Mouse (Mus musculus): ENCODE data around the gene Aste1. TPM values are rescaled to one million over a fixed set of nuclear protein-coding genes. Genes with fewer than 3 reads are reported as not detected.

Aste1 gene
- polyA plus RNA-seq (2016; fragmentation: Nextera tagmentation; extraction: Ambion mirVana) = 15.8 and 17.4 TPM in 2 replicates

DNA sequence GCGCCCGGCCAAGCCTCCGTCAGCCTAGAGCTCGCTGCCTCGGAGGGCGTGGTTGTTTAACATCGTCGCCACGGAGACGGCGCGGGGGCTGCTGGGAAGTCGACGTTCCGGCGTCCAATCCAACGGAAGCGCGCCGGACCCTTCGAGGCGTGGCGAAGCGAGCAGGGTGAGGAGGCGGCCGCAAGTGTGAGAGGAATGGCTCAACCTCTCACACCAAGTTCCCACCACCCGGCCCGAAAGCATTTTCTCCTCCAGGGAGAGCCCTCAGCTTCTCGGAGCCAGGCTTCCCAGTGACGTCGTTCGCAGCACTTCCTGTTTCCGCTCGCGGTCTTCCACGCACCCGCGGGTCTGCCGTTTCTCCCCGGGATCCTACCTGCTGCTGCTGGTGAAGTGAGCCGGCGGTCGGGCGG lies at the start of gene Aste1, which contains the start of gene Nek11:
Gene Aste1, plus strand, starts transcription at position 175 of the 410 bp plus-strand sequence.
Gene Nek11, minus strand, starts transcription at position 307 of the 410 bp plus-strand sequence.
- H3K9me3 ChIP-seq = no peaks in the 10 kb centered on the region
- peaks cover 4% of the 10 kb centered on the region; the same call in 1 of the 2 replicates for H3K27me3 ChIP-seq
- H3K4me2 ChIP-seq = peak within 1 kb of the TSS; percentile 68
- peaks cover 26% of the 10 kb centered on the region for H3K4me1 ChIP-seq
- peak within 1 kb of the TSS; percentile 71 for H3K9ac ChIP-seq
- peak; percentile 98 for ATAC-seq (ENCODE audit: low FRiP score)
- H3K36me3 ChIP-seq (replicated peaks) = peaks cover 11% of the 10 kb centered on the region
- peak within 1 kb of the TSS; percentile 72 for H3K4me3 ChIP-seq (replicated peaks)
- H3K27ac ChIP-seq = peak within 1 kb of the TSS; percentile 88
- under 1% methylated on average over 44 of the region's 44 CpGs for WGBS

DNA sequence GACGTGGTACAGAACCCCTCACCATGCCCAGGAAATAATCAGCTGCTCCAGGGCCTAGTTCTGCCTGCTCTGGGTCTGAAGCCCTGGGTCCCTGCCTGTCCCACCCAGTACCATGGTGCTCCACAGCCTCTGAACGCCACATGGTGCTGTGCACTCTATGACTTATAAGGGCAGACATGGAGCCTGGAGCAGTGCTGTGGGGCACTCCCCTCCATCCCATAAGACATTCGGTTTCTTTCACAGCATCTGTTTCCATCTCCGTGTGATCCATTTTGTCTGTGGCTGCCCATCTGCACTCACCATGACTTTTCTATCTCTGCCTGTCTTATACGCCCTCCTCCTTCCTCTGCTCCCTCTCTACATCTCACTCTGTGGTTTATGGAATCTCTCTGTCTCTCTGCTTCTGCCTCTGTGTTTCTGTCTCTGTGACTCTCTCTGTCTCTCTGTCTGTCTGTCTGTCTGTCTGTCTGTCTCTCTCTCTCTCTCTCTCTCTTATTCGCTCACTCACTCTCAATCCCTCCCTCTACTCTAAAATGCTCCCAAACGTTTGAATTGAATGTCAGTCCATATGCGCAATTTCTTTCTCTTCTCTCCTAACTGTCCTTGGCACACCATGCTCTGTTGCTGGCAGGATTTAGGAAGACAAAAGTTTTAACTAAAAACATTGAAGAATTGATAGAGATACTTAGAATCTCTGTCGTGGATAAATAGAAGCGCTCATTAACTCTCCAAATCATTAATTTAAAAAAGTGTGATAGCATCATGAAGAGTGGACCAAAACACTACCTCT lies 46.8 kb upstream of the Aste1 start:
- no peaks in the 10 kb centered on the region for H3K36me3 ChIP-seq (replicated peaks)

DNA sequence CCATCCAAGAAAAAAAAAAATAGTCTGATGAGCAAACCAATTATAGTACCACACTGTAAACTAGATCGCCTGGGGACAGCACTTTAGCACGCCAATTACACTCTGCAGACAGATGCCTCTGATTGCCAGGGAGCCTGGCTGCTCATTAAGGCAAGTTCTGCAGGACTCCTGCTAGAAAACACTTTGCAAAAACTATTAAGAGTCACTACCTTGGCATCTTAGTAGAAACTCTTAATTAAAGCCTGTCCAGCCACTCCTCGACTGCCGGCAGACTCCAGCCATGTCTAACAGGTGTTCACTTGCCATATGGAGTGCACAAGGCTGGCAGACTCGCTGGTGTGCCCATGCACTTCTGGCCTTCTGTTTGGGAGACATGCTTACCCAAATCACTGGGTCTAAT lies 46.2 kb upstream of the Aste1 start:
- ATAC-seq (ENCODE audit: low FRiP score) = peak; percentile 94; the same call in 1 of the 2 replicates
- Histone ChIP-seq H3K4me2 (no peak overlapping the region), H3K9me3 (no peaks in the 10 kb centered on the region), H3K27ac (0 out of 2 replicates have a peak overlapping the region, but pooled peaks have one; percentile 46), H3K4me3 (replicated peaks) (no peak overlapping the region), H3K27me3 (no peaks in the 10 kb centered on the region), H3K36me3 (replicated peaks) (no peaks in the 10 kb centered on the region), H3K4me1 (no peaks in the 10 kb centered on the region), H3K9ac (no peak overlapping the region)
- 54% methylated on average over 5 of the region's 5 CpGs for WGBS

More for the DNA sequence above, 46.8 kb upstream of the Aste1 start:
- Histone ChIP-seq H3K9ac (no peak overlapping the region), H3K4me3 (replicated peaks) (no peak overlapping the region), H3K27me3 (no peaks in the 10 kb centered on the region), H3K4me1 (no peaks in the 10 kb centered on the region), H3K9me3 (no peaks in the 10 kb centered on the region), H3K27ac (peak overlapping the region; percentile 75), H3K4me2 (no peak overlapping the region)
- peak; percentile 59; the same call in 1 of the 2 replicates for ATAC-seq (ENCODE audit: low FRiP score)
- WGBS = 60% methylated on average over 10 of the region's 10 CpGs

DNA sequence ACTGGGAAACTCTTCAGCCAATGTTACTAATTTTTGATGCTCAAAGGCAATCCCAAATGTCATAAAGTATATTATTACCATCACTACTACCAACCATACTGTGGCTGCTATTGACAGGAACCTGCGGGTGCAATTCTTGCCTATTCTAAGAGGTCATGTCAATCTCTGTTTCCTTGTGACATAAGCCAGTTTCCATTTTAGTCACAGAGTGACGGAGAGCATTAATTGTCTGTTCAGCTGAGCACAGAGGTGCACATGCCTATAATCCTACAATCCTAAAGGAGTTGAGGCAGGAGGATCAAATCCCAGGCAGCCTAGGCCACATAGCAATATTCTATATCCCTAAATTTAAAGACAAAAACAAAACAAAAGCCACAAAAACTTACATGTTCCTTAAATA lies 33.0 kb upstream of the Aste1 start:
- no peaks in the 10 kb centered on the region for H3K27me3 ChIP-seq
- H3K4me1 ChIP-seq = no peaks in the 10 kb centered on the region
- 86% methylated on average over 2 of the region's 2 CpGs for WGBS
- no peak overlapping the region for H3K4me2 ChIP-seq
- H3K9ac ChIP-seq = no peak overlapping the region
- no peak for ATAC-seq (ENCODE audit: low FRiP score)
- no peak overlapping the region for H3K27ac ChIP-seq
- no peak overlapping the region for H3K4me3 ChIP-seq (replicated peaks)
- no peaks in the 10 kb centered on the region for H3K36me3 ChIP-seq (replicated peaks)
- H3K9me3 ChIP-seq = no peaks in the 10 kb centered on the region

DNA sequence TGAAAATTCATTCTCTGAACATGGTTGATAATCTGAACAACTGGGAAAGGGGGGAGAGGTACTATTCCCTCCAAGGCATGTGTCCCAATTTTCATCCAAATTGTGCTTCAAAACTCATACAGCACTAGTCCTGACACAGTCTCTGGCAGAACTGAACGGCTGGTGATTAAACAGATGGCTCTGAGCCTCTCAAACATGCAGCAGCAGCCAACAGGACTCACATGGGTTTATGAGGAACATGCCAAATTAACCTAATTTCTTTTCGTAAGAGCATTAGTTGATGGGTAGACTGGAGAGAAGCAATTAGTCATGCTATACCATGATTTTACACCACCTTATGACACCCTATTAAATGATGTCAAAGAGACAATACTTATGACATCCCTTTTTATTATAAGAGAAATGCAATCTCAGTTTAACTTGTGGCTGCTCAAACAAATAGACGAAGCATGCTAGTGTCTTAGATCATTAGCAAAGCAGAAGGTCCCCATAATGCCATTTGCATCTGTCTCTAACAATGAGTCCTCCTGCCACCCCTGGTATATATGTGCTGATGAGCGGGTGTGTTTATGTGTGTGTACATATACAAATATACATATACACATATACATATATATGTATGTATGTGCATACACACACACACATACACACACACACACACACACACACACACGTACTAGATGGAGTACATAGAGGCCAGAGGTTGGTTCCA lies 31.5 kb upstream of the Aste1 start:
- Histone ChIP-seq H3K4me3 (replicated peaks) (no peak overlapping the region), H3K9me3 (no peaks in the 10 kb centered on the region), H3K4me2 (no peak overlapping the region), H3K4me1 (no peaks in the 10 kb centered on the region), H3K36me3 (replicated peaks) (no peaks in the 10 kb centered on the region), H3K27ac (no peak overlapping the region), H3K9ac (no peak overlapping the region), H3K27me3 (no peaks in the 10 kb centered on the region)
- WGBS = 82% methylated on average over 5 of the region's 5 CpGs
- ATAC-seq (ENCODE audit: low FRiP score) = no peak

DNA sequence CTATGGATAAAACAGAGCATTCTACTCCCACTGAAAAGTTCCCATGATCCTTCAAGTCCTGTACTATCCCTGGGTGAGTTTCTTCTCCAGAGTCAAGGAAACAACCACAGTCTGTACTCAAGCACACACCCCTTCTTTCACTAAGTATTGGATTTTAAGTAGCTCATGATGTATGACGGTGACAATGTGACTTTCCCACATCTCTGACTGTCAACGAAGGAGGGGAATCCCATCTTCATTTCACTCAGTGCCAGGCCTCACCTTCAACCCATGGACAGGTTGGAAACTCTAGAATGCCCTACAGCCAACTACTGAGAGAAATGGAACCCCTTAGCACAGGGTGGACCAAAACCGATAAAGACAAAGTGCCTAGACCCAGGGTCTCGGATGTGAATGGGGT lies 29.0 kb upstream of the Aste1 start:
- no peaks in the 10 kb centered on the region for H3K9me3 ChIP-seq
- no peak for ATAC-seq (ENCODE audit: low FRiP score)
- no peak overlapping the region for H3K4me2 ChIP-seq
- H3K9ac ChIP-seq = no peak overlapping the region
- H3K4me3 ChIP-seq (replicated peaks) = no peak overlapping the region
- no peaks in the 10 kb centered on the region for H3K36me3 ChIP-seq (replicated peaks)
- H3K4me1 ChIP-seq = no peaks in the 10 kb centered on the region
- H3K27ac ChIP-seq = no peak overlapping the region
- no peaks in the 10 kb centered on the region for H3K27me3 ChIP-seq
- 94% methylated on average over 4 of the region's 4 CpGs for WGBS

DNA sequence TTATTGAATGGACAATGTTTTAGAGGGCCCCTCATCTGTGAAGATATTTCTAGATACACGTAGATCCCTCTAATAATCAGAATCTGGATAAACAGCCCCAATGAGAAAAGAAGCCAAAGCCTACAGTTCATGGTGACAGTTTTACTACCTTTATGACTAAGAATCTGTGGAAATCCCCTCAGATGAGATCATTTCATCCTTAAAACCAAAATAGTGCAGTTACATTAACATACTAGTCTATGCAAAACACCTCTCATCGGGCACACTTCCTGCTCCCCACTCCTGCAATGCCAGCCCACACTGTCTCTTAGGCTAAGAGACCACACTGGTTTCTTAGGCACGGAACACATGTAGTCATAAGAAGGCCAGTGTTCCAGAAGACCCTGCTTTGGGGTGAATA lies 26.6 kb upstream of the Aste1 start:
- no peak for ATAC-seq (ENCODE audit: low FRiP score)
- no peaks in the 10 kb centered on the region for H3K36me3 ChIP-seq (replicated peaks)
- WGBS = 86% methylated on average over 3 of the region's 3 CpGs
- H3K9me3 ChIP-seq = no peaks in the 10 kb centered on the region
- no peak overlapping the region for H3K4me2 ChIP-seq
- no peak overlapping the region for H3K4me3 ChIP-seq (replicated peaks)
- H3K27ac ChIP-seq = no peak overlapping the region
- H3K27me3 ChIP-seq = no peaks in the 10 kb centered on the region
- H3K4me1 ChIP-seq = no peaks in the 10 kb centered on the region
- H3K9ac ChIP-seq = no peak overlapping the region

DNA sequence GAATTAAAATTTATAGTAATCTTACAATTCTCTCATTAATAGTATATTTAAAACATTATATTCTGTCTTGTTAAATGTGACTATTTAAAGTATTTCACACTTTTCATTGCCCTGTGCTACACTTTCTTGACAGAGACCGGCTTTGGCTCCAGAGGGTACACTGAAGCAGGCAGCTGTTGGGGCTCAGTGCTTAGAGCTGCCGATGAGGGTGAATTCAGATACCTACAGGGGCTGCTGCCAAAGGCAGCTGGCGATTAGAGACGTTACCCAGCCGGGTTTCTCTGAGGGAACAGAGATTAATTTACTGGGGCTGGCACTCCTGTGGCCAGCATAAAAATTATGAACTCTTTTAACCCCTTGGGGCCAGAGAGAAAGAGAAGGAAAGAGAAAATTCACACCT lies 20.8 kb upstream of the Aste1 start:
- Histone ChIP-seq H3K4me3 (replicated peaks) (no peak overlapping the region), H3K4me2 (no peak overlapping the region)
- WGBS = 68% methylated on average over 5 of the region's 5 CpGs

DNA sequence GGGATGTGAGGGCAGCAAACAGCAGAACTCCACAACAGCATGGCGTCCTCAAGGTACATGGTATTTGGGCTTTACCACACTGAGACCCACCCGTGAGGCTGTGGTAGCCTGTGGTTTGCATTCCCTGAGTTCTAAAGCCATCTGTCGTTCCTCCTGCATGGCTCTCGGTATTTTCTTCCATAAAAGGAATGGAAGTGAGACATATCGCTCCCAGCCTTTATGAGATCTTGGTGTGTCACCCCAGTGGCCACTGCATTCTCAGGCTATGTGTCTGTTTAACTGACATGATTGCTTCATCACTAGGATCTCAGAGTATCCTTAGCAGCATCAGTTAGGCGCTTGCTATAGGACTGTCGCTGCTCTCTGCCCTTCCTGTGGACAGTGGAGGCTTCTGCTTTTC lies 18.8 kb upstream of the Aste1 start:
- Histone ChIP-seq H3K9me3 (no peaks in the 10 kb centered on the region), H3K27me3 (no peaks in the 10 kb centered on the region), H3K4me2 (no peak overlapping the region), H3K9ac (no peak overlapping the region), H3K4me1 (peaks cover 7% of the 10 kb centered on the region), H3K4me3 (replicated peaks) (no peak overlapping the region), H3K27ac (no peak overlapping the region), H3K36me3 (replicated peaks) (no peaks in the 10 kb centered on the region)
- 87% methylated on average over 7 of the region's 7 CpGs for WGBS
- no peak for ATAC-seq (ENCODE audit: low FRiP score)

More for the DNA sequence above, 20.8 kb upstream of the Aste1 start:
- Histone ChIP-seq H3K36me3 (replicated peaks) (no peaks in the 10 kb centered on the region), H3K9me3 (no peaks in the 10 kb centered on the region), H3K27ac (no peak overlapping the region), H3K27me3 (no peaks in the 10 kb centered on the region), H3K4me1 (no peaks in the 10 kb centered on the region), H3K9ac (no peak overlapping the region)
- no peak for ATAC-seq (ENCODE audit: low FRiP score)

DNA sequence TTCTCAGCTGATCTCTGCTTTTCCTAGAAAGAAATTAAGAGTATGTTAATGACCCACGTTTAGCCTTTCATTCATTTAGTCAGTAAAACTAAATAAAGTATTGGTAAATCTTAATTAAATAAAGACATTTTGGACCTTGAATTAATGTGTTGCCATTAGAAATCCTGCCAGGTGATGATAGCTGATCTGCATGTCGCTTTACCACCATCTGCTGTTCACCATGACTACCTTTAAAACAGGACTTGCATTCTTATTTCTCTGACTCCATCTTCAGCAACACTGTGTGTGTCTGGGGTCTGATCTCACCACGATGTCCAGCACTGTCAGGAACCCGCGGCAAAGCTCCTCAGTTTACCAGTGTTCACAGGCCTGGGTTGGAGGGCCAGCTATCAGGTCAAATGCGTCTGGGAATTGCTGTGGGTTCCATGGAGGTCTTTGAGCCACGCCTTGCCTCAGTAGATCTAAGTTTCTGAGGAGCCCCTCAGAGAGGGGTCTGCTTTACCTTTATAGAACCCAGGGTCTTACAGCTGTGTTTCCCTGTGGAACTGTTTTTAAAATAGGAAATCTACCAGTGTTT lies 18.1 kb upstream of the Aste1 start:
- Histone ChIP-seq H3K27ac (no peak overlapping the region), H3K36me3 (replicated peaks) (no peaks in the 10 kb centered on the region), H3K9ac (no peak overlapping the region), H3K4me2 (no peak overlapping the region), H3K9me3 (no peaks in the 10 kb centered on the region), H3K27me3 (no peaks in the 10 kb centered on the region), H3K4me3 (replicated peaks) (no peak overlapping the region), H3K4me1 (peaks cover 7% of the 10 kb centered on the region)
- no peak for ATAC-seq (ENCODE audit: low FRiP score)
- 80% methylated on average over 7 of the region's 7 CpGs for WGBS

DNA sequence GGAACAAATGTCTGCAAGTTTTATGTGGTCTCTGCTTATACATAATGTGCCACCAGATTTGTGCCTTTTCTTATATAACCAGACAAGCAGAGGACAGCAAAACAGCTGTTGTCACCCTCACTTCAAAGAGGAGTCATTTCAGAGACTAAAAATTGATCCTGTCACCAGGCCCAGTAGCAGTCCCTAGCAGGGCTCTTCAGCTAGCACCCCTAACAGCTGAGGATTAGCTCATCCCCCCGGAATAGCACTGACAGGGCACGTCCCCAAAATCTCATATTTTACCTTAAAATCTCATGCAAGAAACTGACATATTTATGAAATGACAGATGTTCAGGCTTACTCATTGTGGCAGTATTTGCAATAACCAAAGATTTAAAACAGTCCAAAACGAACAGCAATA lies 17.6 kb upstream of the Aste1 start:
- no peaks in the 10 kb centered on the region for H3K36me3 ChIP-seq (replicated peaks)
- WGBS = 78% methylated on average over 3 of the region's 3 CpGs
- ATAC-seq (ENCODE audit: low FRiP score) = no peak

DNA sequence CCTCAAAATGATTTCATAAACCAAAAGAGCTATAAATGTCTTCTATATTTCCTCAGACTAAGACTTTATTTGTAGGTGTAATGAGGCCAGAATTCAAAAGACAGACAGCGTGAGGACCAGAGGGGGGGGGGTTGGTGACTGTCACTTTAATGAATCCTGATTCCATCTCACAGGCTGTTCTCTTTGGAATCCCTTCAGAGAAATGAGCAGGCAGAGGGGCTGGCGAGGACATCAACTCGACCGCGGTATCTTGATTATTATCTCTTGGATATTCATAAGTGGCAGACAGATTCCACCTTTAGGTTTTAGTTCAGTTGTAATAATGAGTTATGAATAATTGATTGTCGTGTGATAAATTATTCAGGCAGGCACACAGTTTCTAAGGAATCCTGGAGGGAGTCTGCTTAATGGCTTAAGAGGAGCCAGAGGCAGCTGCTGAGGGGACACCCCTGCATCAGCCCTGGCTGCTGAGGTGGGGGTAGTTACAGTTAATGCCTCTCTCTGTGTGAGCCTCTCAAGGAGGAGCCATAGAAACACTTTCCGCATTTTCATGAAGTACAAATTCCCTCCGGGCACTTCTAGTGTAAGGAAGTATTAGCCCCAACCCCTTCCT lies 15.6 kb upstream of the Aste1 start:
- peak; percentile 68; the same call in 1 of the 2 replicates for ATAC-seq (ENCODE audit: low FRiP score)

More for the DNA sequence above, 17.6 kb upstream of the Aste1 start:
- Histone ChIP-seq H3K9me3 (no peaks in the 10 kb centered on the region), H3K9ac (no peak overlapping the region), H3K27me3 (no peaks in the 10 kb centered on the region), H3K4me2 (no peak overlapping the region), H3K4me3 (replicated peaks) (no peak overlapping the region), H3K27ac (no peak overlapping the region), H3K4me1 (peaks cover 7% of the 10 kb centered on the region)

More for the DNA sequence above, 15.6 kb upstream of the Aste1 start:
- Histone ChIP-seq H3K9ac (no peak overlapping the region), H3K4me3 (replicated peaks) (no peak overlapping the region), H3K4me1 (peaks cover 7% of the 10 kb centered on the region), H3K4me2 (no peak overlapping the region), H3K27me3 (no peaks in the 10 kb centered on the region), H3K9me3 (no peaks in the 10 kb centered on the region), H3K27ac (no peak overlapping the region), H3K36me3 (replicated peaks) (no peaks in the 10 kb centered on the region)
- 63% methylated on average over 8 of the region's 8 CpGs for WGBS

Measured in forebrain, embryonic 12.5 days (tissue).